Mouse (Mus musculus) 3134 (cell line): Measurements from ENCODE around the gene Ptprq.
A peak's percentile ranks its signal among the peaks of the same experiment; 100 is the strongest.

Experiments used
- DNase-seq: peaks from one replicate; pipeline ENCODE4 v3.0.0-alpha.2; 2011; ENCODE audit warnings: low spot score; ENCODE audit not compliant: insufficient read length; ENCODE audit errors: extremely low read depth

Ptprq gene

GRCm38 (mm10) chr10:107649687-107650086 is 70.2 kb downstream of the Ptprq start:
- no peak for DNase-seq

GRCm38 (mm10) chr10:107628104-107628503 is 91.7 kb downstream of the Ptprq start:
- no peak for DNase-seq

DNA sequence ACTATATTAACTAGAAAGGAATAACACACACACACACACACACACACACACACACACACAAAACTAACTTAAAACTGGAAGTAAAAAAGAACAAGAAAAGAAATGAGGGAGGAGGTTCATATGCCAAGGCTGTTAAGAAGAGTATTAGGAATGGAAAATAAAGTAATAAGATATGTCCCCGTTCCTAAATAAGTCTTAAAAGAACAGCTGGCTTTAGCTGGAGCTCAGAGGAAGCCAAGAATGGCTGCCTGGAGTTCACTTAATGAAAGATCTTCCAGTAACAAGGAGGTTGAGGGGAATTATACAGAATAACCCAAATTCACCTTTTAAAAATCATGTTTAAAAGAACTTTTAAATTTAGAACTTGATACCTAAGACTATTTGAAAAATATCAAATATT is 93.2 kb downstream of the Ptprq start:
- no peak for DNase-seq

DNA sequence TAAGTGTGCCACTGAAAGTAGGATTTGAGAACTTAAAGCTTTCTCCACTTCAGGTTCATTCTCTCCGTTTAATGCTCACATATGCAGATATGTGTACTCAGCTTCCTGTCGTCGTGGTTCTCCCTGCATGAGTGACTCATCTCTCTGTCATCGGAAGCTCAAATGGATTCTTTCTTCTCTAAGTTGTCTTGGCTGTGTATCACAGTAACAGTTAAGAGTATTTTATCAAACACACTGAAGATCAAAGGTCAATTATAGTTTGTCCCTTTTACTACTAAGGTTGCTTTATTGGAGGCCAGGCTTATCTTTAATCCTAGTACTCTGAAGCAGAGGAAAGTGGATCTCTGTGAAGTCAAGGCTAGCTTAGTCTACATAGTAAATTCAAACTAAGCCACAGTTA is 95.6 kb downstream of the Ptprq start:
- DNase-seq = peak; percentile 44

DNA sequence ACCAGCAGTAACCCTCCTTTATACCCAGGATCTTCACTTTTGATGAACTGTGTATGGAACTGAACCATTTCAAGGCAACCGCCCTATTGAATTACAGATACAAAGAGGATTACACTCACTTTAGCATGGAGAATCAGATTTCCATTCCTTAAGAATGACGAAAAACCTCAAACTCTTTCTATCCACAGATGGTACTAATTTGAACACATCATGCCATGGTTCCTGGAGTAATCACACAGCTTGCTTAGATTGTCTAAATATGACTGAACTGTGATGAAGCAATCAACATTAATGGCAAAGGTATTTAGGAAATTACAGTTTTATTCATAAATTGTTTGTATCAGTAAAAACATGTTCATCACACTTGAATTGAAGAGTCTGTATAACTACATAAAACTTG is 104.4 kb downstream of the Ptprq start:
- DNase-seq = peak; percentile 28

GRCm38 (mm10) chr10:107601371-107601770 is 118.5 kb downstream of the Ptprq start:
- peak; percentile 18 for DNase-seq

GRCm38 (mm10) chr10:107583360-107583759 is 136.5 kb downstream of the Ptprq start:
- DNase-seq = peak; percentile 19

- DNase-seq = no peak
These were observed 150.8 kb downstream of the Ptprq start for GRCm38 (mm10) chr10:107569044-107569443.

DNA sequence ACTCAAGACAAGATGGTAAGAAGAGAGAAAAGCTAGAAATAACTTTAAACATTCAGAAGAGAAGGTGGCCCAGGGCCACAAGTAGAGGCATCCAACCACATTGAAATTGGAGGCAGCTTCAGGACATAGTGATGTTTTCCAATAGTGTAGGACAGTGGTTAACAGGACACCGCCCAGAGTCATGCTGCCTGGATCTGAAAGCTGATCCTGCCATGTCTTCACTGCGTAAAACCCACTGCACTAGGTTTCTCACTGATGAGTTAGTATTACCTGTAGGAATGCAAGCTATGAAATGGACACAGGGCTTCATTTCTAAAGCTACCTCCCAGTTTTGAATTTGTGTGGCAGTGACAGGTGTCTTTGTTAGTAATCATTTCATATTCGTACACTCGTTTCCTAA is 151.6 kb downstream of the Ptprq start:
- no peak for DNase-seq

GRCm38 (mm10) chr10:107562875-107563274 is 157.0 kb downstream of the Ptprq start:
- DNase-seq = no peak

- no peak for DNase-seq
These were observed 159.0 kb downstream of the Ptprq start for GRCm38 (mm10) chr10:107560881-107561280.

DNA sequence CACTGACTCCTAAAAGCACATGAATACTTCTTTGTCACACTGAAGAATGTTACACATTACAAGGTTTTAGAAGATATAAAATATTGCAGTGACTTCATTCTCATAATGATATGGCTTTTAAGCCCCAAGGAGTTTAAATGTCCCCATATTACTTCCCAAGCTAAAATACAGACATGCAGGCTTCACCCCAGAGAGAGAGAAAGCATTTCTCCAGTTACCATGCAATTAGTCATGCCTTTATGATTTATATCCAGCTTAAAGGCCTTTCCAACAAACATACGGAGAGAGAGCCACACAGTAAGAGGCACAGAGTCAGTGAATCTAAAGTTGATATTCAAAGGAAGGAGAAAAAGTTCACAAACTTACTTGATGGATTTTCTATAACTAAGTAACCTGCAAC is 176.8 kb downstream of the Ptprq start:
- no peak for DNase-seq

GRCm38 (mm10) chr10:107528758-107529157 is 191.1 kb downstream of the Ptprq start:
- DNase-seq = no peak

DNA sequence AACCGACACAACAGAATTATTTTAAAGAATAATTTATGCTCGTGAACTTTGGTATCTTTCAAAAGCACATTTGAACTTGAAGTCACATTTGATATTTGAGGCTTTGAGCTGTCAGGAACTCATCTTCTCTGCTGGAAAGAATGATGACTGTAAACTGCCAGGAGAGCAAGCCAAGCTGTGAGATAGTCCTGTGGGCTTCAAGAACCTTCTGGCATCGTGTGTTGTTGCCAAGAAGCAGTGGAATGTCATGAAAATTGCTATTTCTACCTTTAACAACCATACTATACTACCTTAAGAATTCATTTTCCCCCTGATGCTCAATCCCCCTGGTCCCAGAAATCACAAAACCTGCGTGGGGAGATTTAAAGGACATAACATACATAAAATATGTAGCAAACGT is 200.6 kb downstream of the Ptprq start:
- no peak for DNase-seq

DNA sequence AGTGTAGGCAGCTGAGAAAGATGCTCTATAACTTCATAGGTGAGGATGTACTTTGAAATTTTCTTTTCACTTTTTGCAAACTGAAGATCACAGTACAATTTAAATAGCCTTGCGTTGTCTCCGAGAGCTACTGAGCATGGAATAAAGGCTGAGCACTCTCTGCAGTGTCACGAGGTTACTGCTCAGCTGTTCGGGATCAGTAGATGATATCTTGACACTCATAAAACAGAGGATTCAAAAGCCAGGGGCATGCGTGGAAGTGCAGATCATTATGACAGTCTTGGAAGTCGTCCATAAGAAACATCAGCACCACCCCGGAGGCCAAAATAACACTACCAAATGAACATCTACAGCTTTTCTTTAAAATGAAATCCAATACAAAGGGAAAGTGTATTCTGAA is 203.2 kb downstream of the Ptprq start:
- DNase-seq = no peak

DNA sequence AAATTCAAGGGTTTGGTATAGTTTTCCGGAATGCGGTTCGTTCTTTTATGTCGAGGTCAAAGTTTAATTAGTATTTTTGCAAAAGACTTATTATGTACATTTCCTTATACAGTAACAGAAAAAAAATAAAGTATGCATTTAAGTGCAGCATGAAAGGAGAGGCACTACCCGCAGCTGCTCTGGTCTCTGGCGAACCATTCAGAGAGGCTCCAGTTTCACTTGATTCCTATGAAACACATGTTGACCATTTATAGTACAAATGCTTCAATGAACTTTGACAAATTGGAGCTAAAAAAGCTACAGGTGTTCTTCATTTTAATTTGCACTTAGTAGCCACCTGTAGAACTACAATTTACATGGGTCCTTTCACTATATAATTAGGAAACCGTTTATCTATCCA is 205.1 kb downstream of the Ptprq start:
- DNase-seq = no peak

DNA sequence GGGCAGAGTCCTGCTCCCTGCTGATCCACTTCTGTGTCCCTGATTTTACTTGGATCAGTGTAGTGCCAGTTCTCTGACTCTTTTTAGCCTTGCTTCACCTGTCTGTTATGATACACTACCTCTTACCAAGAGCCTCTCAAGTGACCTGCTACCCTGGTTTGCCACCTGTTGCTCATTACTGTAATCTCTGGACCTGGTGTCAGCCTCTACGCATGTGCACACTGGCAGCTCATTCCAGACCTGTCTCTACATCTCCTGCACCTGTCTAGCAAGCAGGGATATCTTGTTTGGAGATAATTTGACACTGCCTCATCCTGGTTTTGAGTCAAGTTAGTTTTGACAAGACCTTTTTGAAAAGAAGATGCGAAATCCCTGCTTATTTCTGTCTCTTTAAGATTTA is 213.5 kb downstream of the Ptprq start:
- DNase-seq = no peak

- no peak for DNase-seq
These were observed 216.4 kb downstream of the Ptprq start for GRCm38 (mm10) chr10:107503430-107503829.

DNA sequence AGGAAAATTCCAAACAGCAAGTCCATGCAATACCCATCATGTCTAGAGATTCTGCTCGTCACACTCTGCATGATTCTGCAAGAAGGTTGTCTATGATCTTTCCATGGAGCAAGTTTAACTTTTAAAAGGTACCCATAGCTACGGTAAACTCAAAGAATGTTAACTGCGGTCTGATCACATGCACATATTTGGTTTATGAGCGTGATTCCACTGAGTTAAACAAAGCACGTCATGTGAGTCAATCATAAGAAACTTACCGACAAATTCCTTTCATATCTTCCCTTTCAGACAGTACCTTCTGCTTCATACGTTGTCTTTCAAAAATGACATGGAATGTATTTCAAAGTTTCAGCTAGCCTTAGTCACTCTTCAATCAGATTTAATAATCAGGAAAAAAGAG is 217.7 kb downstream of the Ptprq start:
- DNase-seq = no peak

- DNase-seq = peak; percentile 19
These were observed 220.2 kb downstream of the Ptprq start for GRCm38 (mm10) chr10:107499656-107500055.

DNA sequence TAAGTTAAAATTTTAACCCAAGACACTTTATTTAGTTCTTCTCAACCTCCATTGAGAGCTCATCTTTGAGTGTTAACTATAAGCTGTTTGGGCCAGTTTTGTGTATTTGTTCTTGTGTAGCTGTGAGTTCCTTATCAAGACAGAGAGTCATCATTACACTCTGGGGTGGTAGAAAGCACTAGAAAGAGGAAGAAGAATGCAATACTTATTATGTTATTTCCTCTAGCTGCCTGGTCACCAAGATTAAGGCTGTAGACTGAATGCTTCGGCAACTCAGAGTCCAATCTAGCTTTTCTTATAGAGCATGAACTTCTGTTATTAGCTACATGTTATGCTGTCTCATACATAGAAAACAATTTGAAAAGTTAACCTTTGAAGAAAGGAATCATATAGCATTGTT is 223.4 kb downstream of the Ptprq start:
- no peak for DNase-seq

- DNase-seq = no peak
These were observed 225.3 kb downstream of the Ptprq start, which contains the start of gene Myf6 for GRCm38 (mm10) chr10:107494568-107494967. Gene Myf6 (minus strand): TSS chr10:107494737.
